Mouse (Mus musculus): ENCODE data around the gene Ffar4. TPM values are rescaled to one million over a fixed set of nuclear protein-coding genes. Genes with fewer than 3 reads are reported as not detected.
A peak's percentile ranks its signal among the peaks of the same experiment; 100 is the strongest.

Ffar4 gene
- total RNA-seq, 2 experiments from 2014 or later = not detected

- no peak for DNase-seq (ENCODE audit: low spot score in 2 of 2)
These were observed 640 bp upstream of the Ffar4 start for GRCm38 (mm10) chr19:38096231-38096630.

- DNase-seq (ENCODE audit: low spot score in 2 of 2) = no peak
These were observed 11.0 kb downstream of the Ffar4 start for GRCm38 (mm10) chr19:38107871-38108270.

GRCm38 (mm10) chr19:38109506-38110242 lies 12.8 kb downstream of the Ffar4 start:
- DNase-seq (ENCODE audit: low spot score in 2 of 2) = no peak

GRCm38 (mm10) chr19:38111056-38111455 lies 14.2 kb downstream of the Ffar4 start:
- no peak for DNase-seq (ENCODE audit: low spot score in 2 of 2)

- no peak for DNase-seq (ENCODE audit: low spot score in 2 of 2)
These were observed 15.7 kb downstream of the Ffar4 start for GRCm38 (mm10) chr19:38112575-38112974.

GRCm38 (mm10) chr19:38114834-38115491 lies 18.1 kb downstream of the Ffar4 start:
- DNase-seq (ENCODE audit: low spot score in 2 of 2) = no peak

GRCm38 (mm10) chr19:38120123-38120760 lies 23.4 kb downstream of the Ffar4 start:
- DNase-seq (ENCODE audit: low spot score in 2 of 2) = no peak

- DNase-seq (ENCODE audit: low spot score in 2 of 2) = no peak
These were observed 27.1 kb downstream of the Ffar4 start for GRCm38 (mm10) chr19:38123921-38124320.

GRCm38 (mm10) chr19:38124401-38125218 lies 27.7 kb downstream of the Ffar4 start:
- peak; percentile 2 to 25 for DNase-seq (ENCODE audit: low spot score in 2 of 2)

- no peak for DNase-seq (ENCODE audit: low spot score in 2 of 2)
These were observed 28.3 kb downstream of the Ffar4 start, which contains the start of gene Rbp4 for GRCm38 (mm10) chr19:38125219-38125610. Rbp4 (minus strand) TSS chr19:38125281.

- DNase-seq (ENCODE audit: low spot score in 2 of 2) = no peak
These were observed 29.8 kb downstream of the Ffar4 start for GRCm38 (mm10) chr19:38126656-38127055.

GRCm38 (mm10) chr19:38132481-38132880 lies 35.6 kb downstream of the Ffar4 start, which contains the start of gene Pde6c:
Pde6c (plus strand) TSS chr19:38132781.
- DNase-seq (ENCODE audit: low spot score in 2 of 2) = no peak

- no peak for DNase-seq (ENCODE audit: low spot score in 2 of 2)
These were observed 37.1 kb downstream of the Ffar4 start for GRCm38 (mm10) chr19:38133986-38134385.

- DNase-seq (ENCODE audit: low spot score in 2 of 2) = no peak
These were observed 37.9 kb downstream of the Ffar4 start for GRCm38 (mm10) chr19:38134806-38135205.

- no peak for DNase-seq (ENCODE audit: low spot score in 2 of 2)
These were observed 46.8 kb downstream of the Ffar4 start for GRCm38 (mm10) chr19:38143540-38144271.

GRCm38 (mm10) chr19:38156243-38156642 lies 59.4 kb downstream of the Ffar4 start:
- no peak for DNase-seq (ENCODE audit: low spot score in 2 of 2)

GRCm38 (mm10) chr19:38161648-38162354 lies 64.9 kb downstream of the Ffar4 start:
- no peak for DNase-seq (ENCODE audit: low spot score in 2 of 2)
